8 mouse cellular contexts compared by ENCODE assay signal in the genomic region with DNA sequence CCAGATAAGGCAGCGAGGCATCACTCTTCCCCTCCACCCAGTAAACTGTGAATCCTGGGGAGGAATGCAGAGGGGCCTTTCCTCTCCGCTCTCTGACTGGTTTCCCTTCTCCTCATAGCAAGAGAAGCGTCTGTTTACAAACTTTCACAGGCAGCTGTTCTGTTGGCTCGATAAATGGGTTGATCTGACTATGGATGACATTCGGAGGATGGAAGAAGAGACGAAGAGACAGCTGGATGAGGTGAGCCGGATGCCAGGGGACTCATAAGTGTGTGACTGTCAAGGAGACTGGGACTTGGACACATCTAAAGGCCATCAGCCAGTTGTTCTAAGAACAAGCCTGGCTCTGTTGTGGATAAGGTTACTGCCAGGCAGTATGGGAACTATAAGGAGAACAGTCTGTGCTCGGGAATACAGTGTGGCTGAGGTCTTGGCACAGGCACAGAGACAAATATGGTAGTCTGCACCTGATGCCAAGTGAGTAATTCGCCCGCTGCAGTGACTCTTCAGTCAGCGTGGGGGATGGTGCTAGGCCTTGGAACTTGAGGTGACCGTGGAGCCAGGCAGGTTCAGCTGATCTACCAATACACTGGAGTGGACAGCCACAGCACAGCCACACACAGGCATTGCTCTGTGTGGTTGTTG. TPM values are rescaled to one million over a fixed set of nuclear protein-coding genes. Genes with fewer than 3 reads are reported as not detected.
DNase-seq lines count a peak whose midpoint lies in the region; ATAC-seq lines count a peak whose summit lies in the region.

No protein-coding gene starts in this region.

- peak; percentile 44; the same call in 1 of the 2 replicates for ATAC-seq in lung, embryonic 15.5 days (ENCODE audit: borderline replicate concordance, extremely low read depth, low FRiP score, low TSS enrichment)
- no peak for ATAC-seq in heart, embryonic 13.5 days (ENCODE audit: extremely low read depth, insufficient number of reproducible peaks, low FRiP score, low TSS enrichment)
- ATAC-seq in forebrain, embryonic 16.5 days: no peak

- no peak overlapping the region for H3K4me3 ChIP-seq in lung, embryonic 15.5 days
- no peak overlapping the region for H3K4me3 ChIP-seq in heart, embryonic 13.5 days
- no peak overlapping the region for H3K4me3 ChIP-seq in forebrain, embryonic 16.5 days (replicated peaks; ENCODE audit: low read length)

- DNase-seq in lung, postnatal 25 days (ENCODE audit: low spot score): no peak
- DNase-seq in cerebellum, adult 11-12 months: peak; percentile 80
- DNase-seq in right cerebral cortex, postnatal 36 days (ENCODE audit: low spot score in 2 of 2): peak; percentile 41 to 43
- no peak for DNase-seq in urinary bladder, postnatal 4 days (ENCODE audit: low spot score in 2 of 2)
- DNase-seq in ovary, postnatal 36 days (ENCODE audit: low spot score): no peak

- H3K4me2 ChIP-seq in lung, embryonic 15.5 days: no peak overlapping the region
- H3K4me2 ChIP-seq in heart, embryonic 13.5 days: no peak overlapping the region
- no peak overlapping the region for H3K4me2 ChIP-seq in forebrain, embryonic 16.5 days (ENCODE audit: low read length)

- 55% methylated on average over 12 of the region's 12 CpGs for WGBS in lung, embryonic 15.5 days
- 81% methylated on average over 12 of the region's 12 CpGs for WGBS in heart, embryonic 13.5 days
- 72% methylated on average over 12 of the region's 12 CpGs for WGBS in forebrain, embryonic 16.5 days

- no peak overlapping the region for H3K9ac ChIP-seq in lung, embryonic 15.5 days
- no peak overlapping the region for H3K9ac ChIP-seq in heart, embryonic 13.5 days
- no peak overlapping the region for H3K9ac ChIP-seq in forebrain, embryonic 16.5 days (replicated peaks; ENCODE audit: low read depth, low read length)

- H3K27me3 ChIP-seq in lung, embryonic 15.5 days: no peaks in the 10 kb centered on the region
- H3K27me3 ChIP-seq in heart, embryonic 13.5 days (replicated peaks): no peaks in the 10 kb centered on the region
- no peaks in the 10 kb centered on the region for H3K27me3 ChIP-seq in forebrain, embryonic 16.5 days (replicated peaks; ENCODE audit: control insufficient read depth, insufficient read depth, low read length)

- peaks cover 19% of the 10 kb centered on the region; the same call in 1 of the 2 replicates for H3K4me1 ChIP-seq in lung, embryonic 15.5 days
- H3K4me1 ChIP-seq in heart, embryonic 13.5 days: peaks cover 44% of the 10 kb centered on the region
- H3K4me1 ChIP-seq in forebrain, embryonic 16.5 days (replicated peaks; ENCODE audit: control insufficient read depth, insufficient read depth, low read length): no peaks in the 10 kb centered on the region

- peak overlapping the region; percentile 72 for H3K27ac ChIP-seq in lung, embryonic 15.5 days
- peak overlapping the region; percentile 51; the same call in 1 of the 2 replicates for H3K27ac ChIP-seq in heart, embryonic 13.5 days (replicated peaks)
- H3K27ac ChIP-seq in forebrain, embryonic 16.5 days (ENCODE audit: low read length): no peak overlapping the region; the same call in 1 of the 2 replicates

- peaks cover 60% of the 10 kb centered on the region for H3K36me3 ChIP-seq in lung, embryonic 15.5 days
- H3K36me3 ChIP-seq in heart, embryonic 13.5 days: peaks cover 77% of the 10 kb centered on the region
- H3K36me3 ChIP-seq in forebrain, embryonic 16.5 days (ENCODE audit: control insufficient read depth, insufficient read depth): peaks cover 14% of the 10 kb centered on the region

- no peaks in the 10 kb centered on the region for H3K9me3 ChIP-seq in lung, embryonic 15.5 days
- no peaks in the 10 kb centered on the region for H3K9me3 ChIP-seq in heart, embryonic 13.5 days
- no peaks in the 10 kb centered on the region for H3K9me3 ChIP-seq in forebrain, embryonic 16.5 days (ENCODE audit: control insufficient read depth, low read length)

RNA-seq across cellular contexts. Expression of a gene that starts 10.5 kb away (rescaled TPM):
- 26.0 TPM in 2 replicates for polyA plus RNA-seq in lung, embryonic 15.5 days (2015; fragmentation: Nextera tagmentation; extraction: Ambion mirVana)
- 18.9 and 20.9 TPM in 2 replicates for polyA plus RNA-seq in heart, embryonic 13.5 days (2015; fragmentation: Nextera tagmentation; extraction: Ambion mirVana)
- polyA plus RNA-seq in forebrain, embryonic 16.5 days (2015; fragmentation: Nextera tagmentation; extraction: Ambion mirVana): 54.4 and 59.3 TPM in 2 replicates

RNA-seq across cellular contexts. Expression of a gene that starts 30.0 kb away (rescaled TPM):
- 71.2 and 78.8 TPM in 2 replicates for polyA plus RNA-seq in lung, embryonic 15.5 days (2015; fragmentation: Nextera tagmentation; extraction: Ambion mirVana)
- 58.4 and 58.7 TPM in 2 replicates for polyA plus RNA-seq in heart, embryonic 13.5 days (2015; fragmentation: Nextera tagmentation; extraction: Ambion mirVana)
- 11.3 and 11.9 TPM in 2 replicates for polyA plus RNA-seq in forebrain, embryonic 16.5 days (2015; fragmentation: Nextera tagmentation; extraction: Ambion mirVana)

RNA-seq across cellular contexts. Expression of a gene that starts 32.4 kb away (rescaled TPM):
- 73.4 and 76.8 TPM in 2 replicates for polyA plus RNA-seq in lung, embryonic 15.5 days (2015; fragmentation: Nextera tagmentation; extraction: Ambion mirVana)
- polyA plus RNA-seq in heart, embryonic 13.5 days (2015; fragmentation: Nextera tagmentation; extraction: Ambion mirVana): 54.4 and 56.7 TPM in 2 replicates
- polyA plus RNA-seq in forebrain, embryonic 16.5 days (2015; fragmentation: Nextera tagmentation; extraction: Ambion mirVana): 86.1 and 90.2 TPM in 2 replicates

RNA-seq across cellular contexts. Expression of a gene that starts 58.8 kb away (rescaled TPM):
- 113 and 118 TPM in 2 replicates for polyA plus RNA-seq in lung, embryonic 15.5 days (2015; fragmentation: Nextera tagmentation; extraction: Ambion mirVana)
- polyA plus RNA-seq in heart, embryonic 13.5 days (2015; fragmentation: Nextera tagmentation; extraction: Ambion mirVana): 84.8 and 93.1 TPM in 2 replicates
- 130 and 142 TPM in 2 replicates for polyA plus RNA-seq in forebrain, embryonic 16.5 days (2015; fragmentation: Nextera tagmentation; extraction: Ambion mirVana)

Comparison
In these comparisons a context has a peak if more than half of its experiments do, and no peak if none do; other contexts are left out.
1. DNase-seq: peak in cerebellum, adult 11-12 months (single experiment) and right cerebral cortex, postnatal 36 days (2 of 2); none in lung, postnatal 25 days (single experiment), urinary bladder, postnatal 4 days (0 of 2) and ovary, postnatal 36 days (single experiment).